Mouse (Mus musculus) fibroblast of lung, adult 2 months (primary cell): ENCODE data around the gene Gabrb2.

ENCODE experiments used
- DNase-seq: peaks from one replicate; pipeline ENCODE4 v3.0.0-alpha.2; 2011; ENCODE audit warnings: low read depth

Gene Gabrb2

GRCm38 (mm10) chr11:42532577-42532976 is 113.0 kb downstream of the Gabrb2 start:
- no peak for DNase-seq

- no peak for DNase-seq
These were observed 115.7 kb downstream of the Gabrb2 start for GRCm38 (mm10) chr11:42535286-42535685.

- DNase-seq = no peak
These were observed 116.3 kb downstream of the Gabrb2 start for GRCm38 (mm10) chr11:42535861-42536260.

- no peak for DNase-seq
These were observed 123.3 kb downstream of the Gabrb2 start for GRCm38 (mm10) chr11:42542861-42543260.

- no peak for DNase-seq
These were observed 146.5 kb downstream of the Gabrb2 start for GRCm38 (mm10) chr11:42566023-42566422.

- peak; percentile 8 for DNase-seq
These were observed 151.9 kb downstream of the Gabrb2 start for GRCm38 (mm10) chr11:42571467-42571866.

- DNase-seq = no peak
These were observed 155.8 kb downstream of the Gabrb2 start for GRCm38 (mm10) chr11:42575146-42575873.

GRCm38 (mm10) chr11:42579804-42580203 is 160.2 kb downstream of the Gabrb2 start:
- no peak for DNase-seq

- no peak for DNase-seq
These were observed 161.6 kb downstream of the Gabrb2 start for GRCm38 (mm10) chr11:42581123-42581522.

GRCm38 (mm10) chr11:42581753-42582152 is 162.2 kb downstream of the Gabrb2 start:
- no peak for DNase-seq

GRCm38 (mm10) chr11:42592418-42592817 is 172.9 kb downstream of the Gabrb2 start:
- no peak for DNase-seq

GRCm38 (mm10) chr11:42606225-42606624 is 186.7 kb downstream of the Gabrb2 start:
- DNase-seq = no peak

- DNase-seq = no peak
These were observed 189.7 kb downstream of the Gabrb2 start for GRCm38 (mm10) chr11:42609128-42609763.

GRCm38 (mm10) chr11:42618195-42618594 is 198.6 kb downstream of the Gabrb2 start:
- no peak for DNase-seq

GRCm38 (mm10) chr11:42621109-42621508 is 201.6 kb downstream of the Gabrb2 start:
- DNase-seq = no peak

- DNase-seq = no peak
These were observed 230.6 kb downstream of the Gabrb2 start for GRCm38 (mm10) chr11:42650111-42650510.

- DNase-seq = no peak
These were observed 232.0 kb downstream of the Gabrb2 start for GRCm38 (mm10) chr11:42651572-42651971.

- DNase-seq = no peak
These were observed 234.6 kb downstream of the Gabrb2 start for GRCm38 (mm10) chr11:42654189-42654588.

- DNase-seq = no peak
These were observed 249.1 kb downstream of the Gabrb2 start for GRCm38 (mm10) chr11:42668657-42669056.
